Mouse (Mus musculus): ENCODE measurements around the gene AC134908.4.
"Not testable (repeated sequence)": the region's sequence is repeated elsewhere in the genome, so short reads cannot be mapped to it uniquely, and the experiment has no call there.

AC134908.4 gene

GRCm38 (mm10) chr17:25775318-25776062, 20.0 kb downstream of the AC134908.4 start:
- DNase-seq (ENCODE audit: low read depth, low spot score), result no peak

GRCm38 (mm10) chr17:25773549-25774120, 21.8 kb downstream of the AC134908.4 start, which contains the start of gene Narfl:
TSS of gene Narfl (plus strand) at chr17:25773776.
- DNase-seq (ENCODE audit: low read depth, low spot score), result peak; percentile 92

- DNase-seq (ENCODE audit: low read depth, low spot score), result no peak
Observed at GRCm38 (mm10) chr17:25769331-25769730, 26.1 kb downstream of the AC134908.4 start.

GRCm38 (mm10) chr17:25765886-25766285, 29.6 kb downstream of the AC134908.4 start:
- DNase-seq (ENCODE audit: low read depth, low spot score), result no peak

- DNase-seq (ENCODE audit: low read depth, low spot score), result no peak
Observed at GRCm38 (mm10) chr17:25762591-25762990, 32.9 kb downstream of the AC134908.4 start.

DNA sequence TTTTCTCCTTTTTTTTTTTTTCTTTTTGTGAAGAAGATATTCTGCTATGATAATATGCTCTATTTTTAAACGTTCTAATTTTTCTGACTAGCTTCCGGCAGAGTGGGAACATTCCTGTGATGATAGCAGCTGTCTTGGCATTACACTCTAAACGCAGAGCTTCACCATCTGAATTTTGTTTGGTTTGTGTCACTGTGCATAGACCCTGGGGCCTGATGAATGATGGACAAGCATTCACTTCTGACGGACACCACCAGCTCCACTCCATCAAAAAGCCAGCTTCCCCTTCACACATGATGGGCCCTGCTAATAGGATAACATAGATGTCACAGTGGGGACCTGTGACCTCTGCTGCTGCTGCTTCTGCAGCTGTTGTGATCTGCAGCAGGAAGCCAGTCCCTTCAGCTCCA, 33.9 kb downstream of the AC134908.4 start:
- DNase-seq (ENCODE audit: low read depth, low spot score), result no peak

GRCm38 (mm10) chr17:25760148-25760547, 35.3 kb downstream of the AC134908.4 start:
- no peak for DNase-seq (ENCODE audit: low read depth, low spot score)

- DNase-seq (ENCODE audit: low read depth, low spot score), result no peak
Observed at GRCm38 (mm10) chr17:25757691-25758090, 37.8 kb downstream of the AC134908.4 start.

DNA sequence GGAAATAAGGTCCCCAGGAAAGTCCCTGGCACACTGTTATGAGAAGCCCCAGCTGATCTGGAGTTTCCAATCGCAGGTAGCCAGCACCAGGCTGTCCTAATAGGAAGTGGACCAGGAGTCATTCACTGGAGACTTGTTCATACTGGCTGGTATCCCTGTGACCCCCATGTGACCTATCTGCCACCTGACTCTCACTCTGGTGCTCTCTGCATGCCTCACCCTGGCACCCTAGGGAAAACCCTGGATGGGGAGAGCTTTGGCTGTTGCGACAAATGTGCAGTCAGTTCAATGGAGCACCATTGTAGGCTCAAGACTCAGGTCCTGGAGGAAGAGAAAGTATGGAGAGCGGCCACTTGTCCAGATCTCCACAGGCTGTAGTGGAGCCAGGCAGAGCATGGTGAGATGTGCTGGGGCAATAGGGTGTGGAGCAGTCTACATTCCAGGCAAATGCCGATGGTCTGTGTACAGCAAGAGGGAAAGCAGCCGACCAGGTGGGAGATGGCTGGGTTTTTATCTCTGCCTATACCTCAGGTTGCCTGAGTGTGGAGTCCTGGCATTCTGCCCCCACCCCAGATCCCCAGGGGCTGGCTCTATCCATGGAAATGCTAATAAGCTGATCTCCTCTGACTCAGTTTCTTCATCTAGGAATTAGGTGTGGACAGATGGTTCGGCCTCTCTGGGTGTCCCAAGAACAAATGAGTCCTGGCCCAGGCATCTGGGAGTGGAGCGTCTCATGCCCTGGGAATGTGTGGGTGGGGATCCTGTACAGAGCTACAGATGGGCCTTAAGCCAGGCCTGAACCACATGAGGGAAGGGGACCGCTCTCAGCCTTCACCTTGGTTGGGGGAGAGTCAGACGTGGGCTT, 38.8 kb downstream of the AC134908.4 start:
- peak; percentile 36 for DNase-seq (ENCODE audit: low read depth, low spot score)

- no peak for DNase-seq (ENCODE audit: low read depth, low spot score)
Observed at GRCm38 (mm10) chr17:25755627-25756377, 39.7 kb downstream of the AC134908.4 start.

DNA sequence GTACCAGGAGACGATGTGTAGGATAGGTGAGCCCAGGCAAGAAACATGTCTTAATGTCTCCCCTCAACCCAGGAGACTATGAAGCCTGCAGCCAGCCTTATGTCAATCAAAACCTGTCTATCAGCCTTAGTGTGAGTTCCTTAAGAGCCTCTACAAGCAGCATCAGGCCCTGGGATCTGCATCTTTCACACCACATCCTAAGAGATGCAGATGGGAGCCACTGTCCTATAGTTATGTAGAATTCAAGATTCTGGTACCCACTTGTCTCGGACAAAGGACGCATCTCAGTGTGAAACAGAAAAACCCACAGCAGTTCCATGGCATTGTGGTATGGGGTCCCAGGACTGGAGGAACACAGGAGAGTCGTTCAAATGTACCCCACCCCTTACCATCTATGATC, 40.4 kb downstream of the AC134908.4 start:
- no peak for DNase-seq (ENCODE audit: low read depth, low spot score)

- no peak for DNase-seq (ENCODE audit: low read depth, low spot score)
Observed at GRCm38 (mm10) chr17:25754241-25754640, 41.2 kb downstream of the AC134908.4 start, which contains the start of gene Msln. TSS of gene Msln (minus strand) at chr17:25754378.

GRCm38 (mm10) chr17:25751446-25751845, 44.0 kb downstream of the AC134908.4 start:
- DNase-seq (ENCODE audit: low read depth, low spot score), result no peak

DNA sequence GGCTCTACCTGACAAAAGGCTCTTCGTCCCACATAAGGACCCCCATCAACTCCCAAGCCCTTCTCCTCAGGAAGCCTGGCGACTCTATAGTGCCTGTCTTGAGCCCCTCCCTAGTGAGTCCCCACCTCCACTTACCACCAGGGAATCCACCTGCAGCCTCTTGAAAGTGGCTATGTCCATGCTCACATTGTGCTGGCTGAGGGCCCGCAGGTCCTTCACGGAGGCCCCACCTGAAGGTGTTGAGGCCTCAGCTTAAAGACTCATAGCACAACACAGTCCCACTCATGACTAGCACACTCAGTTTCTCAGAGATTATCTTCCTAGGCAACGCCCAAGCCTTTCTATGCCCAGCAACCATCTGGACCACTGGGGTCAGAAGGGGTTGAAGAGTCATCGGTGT, 46.1 kb downstream of the AC134908.4 start:
- no peak for DNase-seq (ENCODE audit: low read depth, low spot score)

DNA sequence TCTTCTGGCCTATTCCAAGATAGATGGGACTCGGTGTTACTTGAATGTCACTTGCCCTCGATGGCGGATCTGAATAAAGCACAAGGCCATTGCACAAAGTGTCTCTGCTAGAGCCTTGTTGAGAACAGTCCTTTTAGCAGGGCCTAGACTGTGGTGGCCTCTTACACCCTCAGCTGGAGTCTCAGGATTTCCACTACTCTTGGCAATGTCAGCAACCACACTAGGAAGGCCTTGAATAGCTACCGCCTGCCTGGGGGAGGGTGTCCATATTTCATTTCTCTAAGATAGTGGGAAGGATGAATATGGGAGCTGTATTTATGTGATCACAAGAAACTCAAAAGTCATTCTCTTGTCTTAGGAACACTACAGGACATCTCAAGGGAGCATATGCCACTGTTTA, 47.2 kb downstream of the AC134908.4 start:
- DNase-seq (ENCODE audit: low read depth, low spot score), result no peak

DNA sequence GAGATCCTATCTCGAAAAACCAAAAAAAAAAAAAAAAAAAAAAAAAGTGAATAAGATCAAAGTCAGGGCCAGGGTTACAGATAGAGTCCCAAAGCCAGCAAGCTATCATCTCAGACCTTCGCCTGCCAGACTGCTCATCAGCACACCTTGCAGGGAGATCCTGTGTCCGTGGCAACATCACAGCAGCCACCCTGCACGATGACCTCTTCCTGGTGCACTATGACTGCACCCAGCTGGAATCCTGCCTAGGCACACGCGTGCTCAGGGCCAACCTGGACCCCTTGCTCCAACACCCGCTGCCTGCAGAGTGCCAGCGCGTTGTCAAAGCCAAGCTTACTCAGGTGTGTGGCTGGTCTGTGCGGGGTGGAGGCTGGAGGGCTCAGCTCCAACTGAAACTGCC, 51.1 kb downstream of the AC134908.4 start:
- no peak for DNase-seq (ENCODE audit: low read depth, low spot score)

GRCm38 (mm10) chr17:25743831-25744230, 51.6 kb downstream of the AC134908.4 start:
- no peak for DNase-seq (ENCODE audit: low read depth, low spot score)

DNA sequence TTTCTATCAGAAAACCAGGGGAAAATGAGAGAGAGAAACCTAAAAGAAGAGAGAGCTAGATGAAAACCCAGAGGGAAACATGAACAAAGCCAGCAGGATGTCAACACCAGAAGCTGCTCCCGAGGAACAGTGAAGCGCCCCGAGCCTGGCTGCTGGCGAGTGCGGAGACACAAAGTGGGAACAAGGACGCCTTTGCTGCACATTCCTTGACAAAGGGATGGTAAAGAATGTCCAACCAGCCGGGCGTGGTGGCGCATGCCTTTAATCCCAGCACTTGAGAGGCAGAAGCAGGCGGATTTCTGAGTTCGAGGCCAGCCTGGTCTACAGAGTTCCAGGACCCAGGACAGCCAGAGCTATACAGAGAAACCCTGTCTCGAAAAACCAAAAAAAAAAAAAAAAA, 54.0 kb downstream of the AC134908.4 start:
- DNase-seq (ENCODE audit: low read depth, low spot score), result not testable (repeated sequence)
